ENCODE assay signal across 32 mouse cellular contexts in genomic region chr10:79964727-79965126, GRCm38 (mm10). TPM values are rescaled to one million over a fixed set of nuclear protein-coding genes. Genes with fewer than 3 reads are reported as not detected.
"Had no signal": no experiment of that assay in that cellular context is flagged by ENCODE, and none has a peak within 500 bp of the region (broad histone marks: within the 10 kb centered on the region; RNA-seq: fewer than 3 reads in every experiment).

No protein-coding gene starts in this region.

- H3K27ac ChIP-seq: left cerebral cortex, adult 2 months; limb, embryonic 12.5 days; limb, embryonic 13.5 days; limb, embryonic 15.5 days; liver, embryonic 12.5 days; liver, embryonic 13.5 days; liver, embryonic 14.5 days; liver, embryonic 15.5 days; lung, embryonic 15.5 days; macrophage; midbrain, embryonic 10.5 days; midbrain, embryonic 12.5 days; midbrain, embryonic 13.5 days; midbrain, embryonic 15.5 days; neural tube, embryonic 12.5 days had no signal

- ATAC-seq: liver, embryonic 12.5 days; liver, postnatal 0 days; lung, postnatal 0 days; midbrain, embryonic 13.5 days; midbrain, embryonic 15.5 days; midbrain, embryonic 16.5 days had no signal

- H3K9me3 ChIP-seq: limb, embryonic 12.5 days; limb, embryonic 13.5 days; limb, embryonic 15.5 days; liver, embryonic 12.5 days; liver, embryonic 13.5 days; liver, embryonic 15.5 days; lung, embryonic 15.5 days; megakaryocyte, embryonic 14.5 days; midbrain, embryonic 10.5 days; midbrain, embryonic 12.5 days; midbrain, embryonic 13.5 days; midbrain, embryonic 15.5 days; neural tube, embryonic 12.5 days had no signal

- H3K9ac ChIP-seq: limb, embryonic 13.5 days; limb, embryonic 15.5 days; liver, embryonic 12.5 days; liver, embryonic 14.5 days; liver, embryonic 15.5 days; liver, postnatal 0 days; lung, embryonic 14.5 days; lung, embryonic 15.5 days; midbrain, embryonic 12.5 days; midbrain, embryonic 13.5 days; midbrain, embryonic 15.5 days; neural tube, embryonic 12.5 days had no signal

- H3K4me3 ChIP-seq: left cerebral cortex, adult 2 months; limb, embryonic 12.5 days; limb, embryonic 13.5 days; limb, embryonic 15.5 days; liver, embryonic 12.5 days; liver, embryonic 13.5 days; liver, embryonic 15.5 days; lung, embryonic 15.5 days; megakaryocyte, embryonic 14.5 days; midbrain, embryonic 12.5 days; midbrain, embryonic 13.5 days; midbrain, embryonic 15.5 days; myocyte; neural tube, embryonic 12.5 days had no signal

- H3K4me2 ChIP-seq: limb, embryonic 12.5 days; limb, embryonic 13.5 days; limb, embryonic 15.5 days; liver, embryonic 11.5 days; liver, embryonic 12.5 days; liver, embryonic 13.5 days; liver, embryonic 15.5 days; lung, embryonic 14.5 days; lung, embryonic 15.5 days; midbrain, embryonic 11.5 days; midbrain, embryonic 12.5 days; midbrain, embryonic 13.5 days; midbrain, embryonic 15.5 days; neural tube, embryonic 12.5 days had no signal

- DNase-seq: left cerebral cortex, postnatal 4 days; liver; liver, embryonic 13.5 days; liver, postnatal 0 days; lung, adult 18-20 months; lung, adult 2 months; lung, embryonic 14.5 days; lung, postnatal 10 days; lung, postnatal 14 days; lung, postnatal 36 days; lung, postnatal 4 days; midbrain, embryonic 14.5 days had no signal

RNA-seq across cellular contexts. Expression of gene Grin3b, which starts 5.8 kb away (rescaled TPM):
- polyA plus RNA-seq: lung, adult 2 months; macrophage had no signal
